ENCODE assay signal across 35 mouse cellular contexts in the genomic region with DNA sequence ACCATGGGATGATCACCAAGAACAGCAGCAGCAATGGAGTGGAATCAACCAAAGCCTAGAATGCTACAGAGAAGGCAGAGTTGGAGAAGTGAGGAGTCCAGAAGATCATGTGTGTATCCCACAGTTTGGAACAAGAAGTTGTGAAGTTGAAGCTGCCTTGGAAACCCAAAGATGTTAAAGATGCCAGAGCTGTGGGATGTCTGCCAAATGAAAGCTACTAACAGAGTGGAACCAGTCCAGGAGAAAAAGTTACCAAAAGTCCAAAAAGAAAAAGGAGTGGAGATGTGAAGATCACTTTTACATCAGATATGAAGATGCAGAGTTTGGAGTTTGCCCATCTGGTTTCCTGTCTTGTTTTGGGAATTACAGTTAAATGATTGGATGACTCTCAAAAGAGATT. TPM values are rescaled to one million over a fixed set of nuclear protein-coding genes. Genes with fewer than 3 reads are reported as not detected.
"Had no signal": no experiment of that assay in that cellular context is flagged by ENCODE, and none has a peak within 500 bp of the region (broad histone marks: within the 10 kb centered on the region; RNA-seq: fewer than 3 reads in every experiment).

No protein-coding gene starts in this region.

- DNase-seq: left cerebral cortex, postnatal 4 days; liver; liver, embryonic 13.5 days; liver, postnatal 0 days; lung, adult 18-20 months; lung, adult 2 months; lung, embryonic 14.5 days; lung, postnatal 10 days; lung, postnatal 14 days; lung, postnatal 36 days; lung, postnatal 4 days; midbrain, embryonic 14.5 days had no signal

- H3K4me1 ChIP-seq: limb, embryonic 10.5 days; limb, embryonic 12.5 days; limb, embryonic 13.5 days; limb, embryonic 15.5 days; liver, embryonic 12.5 days; liver, embryonic 13.5 days; liver, embryonic 15.5 days; lung, embryonic 15.5 days; midbrain, embryonic 10.5 days; midbrain, embryonic 12.5 days; midbrain, embryonic 13.5 days; midbrain, embryonic 15.5 days; neural tube, embryonic 12.5 days had no signal

- H3K9ac ChIP-seq: limb, embryonic 12.5 days; limb, embryonic 13.5 days; limb, embryonic 15.5 days; liver, embryonic 12.5 days; liver, embryonic 13.5 days; liver, embryonic 14.5 days; liver, embryonic 15.5 days; liver, postnatal 0 days; lung, embryonic 14.5 days; lung, embryonic 15.5 days; midbrain, embryonic 12.5 days; midbrain, embryonic 13.5 days; midbrain, embryonic 15.5 days; neural tube, embryonic 12.5 days had no signal

- H3K9me3 ChIP-seq: limb, embryonic 10.5 days; limb, embryonic 13.5 days; limb, embryonic 15.5 days; liver, embryonic 12.5 days; liver, embryonic 13.5 days; liver, embryonic 15.5 days; lung, embryonic 15.5 days; neural tube, embryonic 12.5 days had no signal

- ATAC-seq: liver, embryonic 12.5 days; liver, postnatal 0 days; lung, postnatal 0 days; midbrain, embryonic 13.5 days; midbrain, embryonic 15.5 days; midbrain, embryonic 16.5 days had no signal

- H3K4me2 ChIP-seq: limb, embryonic 12.5 days; limb, embryonic 13.5 days; limb, embryonic 15.5 days; liver, embryonic 12.5 days; liver, embryonic 13.5 days; liver, embryonic 15.5 days; lung, embryonic 14.5 days; lung, embryonic 15.5 days; midbrain, embryonic 11.5 days; midbrain, embryonic 12.5 days; midbrain, embryonic 13.5 days; midbrain, embryonic 15.5 days; neural tube, embryonic 12.5 days had no signal

- H3K4me3 ChIP-seq: limb, embryonic 10.5 days; limb, embryonic 12.5 days; limb, embryonic 13.5 days; limb, embryonic 15.5 days; liver, embryonic 12.5 days; liver, embryonic 13.5 days; liver, embryonic 15.5 days; lung, embryonic 15.5 days; megakaryocyte, embryonic 14.5 days; midbrain, embryonic 10.5 days; midbrain, embryonic 12.5 days; midbrain, embryonic 13.5 days; midbrain, embryonic 15.5 days; myocyte; neural tube, embryonic 12.5 days had no signal

- H3K27me3 ChIP-seq: limb, embryonic 12.5 days; limb, embryonic 13.5 days; limb, embryonic 15.5 days; liver, embryonic 15.5 days; lung, embryonic 15.5 days; midbrain, embryonic 13.5 days; midbrain, embryonic 15.5 days; neural tube, embryonic 12.5 days had no signal

- H3K36me3 ChIP-seq: limb, embryonic 10.5 days; limb, embryonic 12.5 days; limb, embryonic 13.5 days; limb, embryonic 15.5 days; liver, embryonic 12.5 days; liver, embryonic 13.5 days; liver, embryonic 15.5 days; lung, embryonic 15.5 days; midbrain, embryonic 12.5 days; midbrain, embryonic 13.5 days; midbrain, embryonic 15.5 days; neural tube, embryonic 12.5 days had no signal

- H3K27ac ChIP-seq: limb, embryonic 10.5 days; limb, embryonic 12.5 days; limb, embryonic 13.5 days; limb, embryonic 15.5 days; liver, embryonic 12.5 days; liver, embryonic 13.5 days; liver, embryonic 14.5 days; liver, embryonic 15.5 days; lung, embryonic 15.5 days; macrophage; midbrain, embryonic 10.5 days; midbrain, embryonic 12.5 days; midbrain, embryonic 13.5 days; midbrain, embryonic 15.5 days; neural tube, embryonic 12.5 days had no signal

RNA-seq across cellular contexts. Expression of a gene that starts 26.5 kb away (rescaled TPM):
- total RNA-seq: megakaryocyte progenitor cell, adult 5-6 weeks; megakaryocyte, adult 5-6 weeks; megakaryocyte-erythroid progenitor cell, adult 5-6 weeks; monocyte, adult 5-6 weeks had no signal
- polyA plus RNA-seq: macrophage had no signal
